ENCODE assay signal across 1 mouse cellular context in genomic region chr4:134122281-134122680, GRCm38 (mm10).
TF ChIP-seq lines count a peak whose summit lies in the region.

No protein-coding gene starts in this region.

TF ChIP-seq in CH12.LX, 34 proteins besides CTCF, POLR2A, EP300 and RAD21 (continued from another document):
- TF ChIP-seq ETS1 (conservative IDR thresholded peaks at IDR 0.05; ENCODE audit: low read depth, low read length) (no peak), ZKSCAN1 (IDR thresholded peaks at IDR 0.05; ENCODE audit: borderline replicate concordance, low read depth, low read length) (no peak), ELF1 (IDR thresholded peaks at IDR 0.05; ENCODE audit: low read depth, low read length) (no peak), ZMIZ1 (IDR thresholded peaks at IDR 0.05; ENCODE audit: low read depth, low read length) (no peak)
